Mouse (Mus musculus) G1E (cell line): ENCODE results near the gene Cdiptos. TPM values are rescaled to one million over a fixed set of nuclear protein-coding genes. Genes with fewer than 3 reads are reported as not detected.

ENCODE experiments used
- ATAC-seq: 2 replicates; pipeline ENCODE4 v1.8.0; 2016; ENCODE audit warnings: mild to moderate bottlenecking; ENCODE audit not compliant: insufficient number of reproducible peaks, poor library complexity, low FRiP score, severe bottlenecking; ENCODE audit errors: extremely low read depth
- DNase-seq: peaks from one replicate; pipeline ENCODE4 v3.0.0; 2012; ENCODE audit warnings: low spot score
- H3K27me3 ChIP-seq: 2 replicates; pipeline ENCODE4 v1.6.1; 2012; ENCODE audit warnings: mild to moderate bottlenecking, low read length, inconsistent platforms; ENCODE audit not compliant: insufficient read depth
- H3K36me3 ChIP-seq: replicated peaks from 2 replicates; pipeline ENCODE3; 2012; ENCODE audit warnings: mild to moderate bottlenecking, inconsistent platforms
- H3K4me1 ChIP-seq: 2 replicates; pipeline ENCODE4 v1.6.1; 2012; ENCODE audit warnings: low read depth, low read length, inconsistent platforms, mixed read lengths; ENCODE audit not compliant: insufficient read depth
- H3K4me3 ChIP-seq: 2 replicates; pipeline ENCODE4 v1.5.1; 2012; ENCODE audit warnings: low read depth, mild to moderate bottlenecking, inconsistent platforms, low read length, moderate library complexity, mixed read lengths
- H3K9me3 ChIP-seq: replicated peaks from 2 replicates; pipeline ENCODE4 v1.6.1; 2012; ENCODE audit warnings: inconsistent platforms
- CTCF ChIP-seq: IDR thresholded peaks from 2 replicates; pipeline ENCODE4 v1.5.1; 2012; ENCODE audit warnings: low read depth, low read length, inconsistent platforms, mixed read lengths
- GATA1 ChIP-seq: IDR thresholded peaks from 2 replicates; pipeline ENCODE4 v1.6.1; 2012; ENCODE audit warnings: borderline replicate concordance, low read length, inconsistent platforms, mixed read lengths
- GATA2 ChIP-seq: IDR thresholded peaks from 2 replicates; pipeline ENCODE4 v1.6.1; 2012; ENCODE audit warnings: low read depth, low read length, inconsistent platforms, borderline replicate concordance
- POLR2AphosphoS5 ChIP-seq: IDR thresholded peaks from 2 replicates; pipeline ENCODE4 v1.6.1; 2012; ENCODE audit warnings: low read depth, low read length, inconsistent platforms; ENCODE audit not compliant: insufficient replicate concordance
- TAL1 ChIP-seq: conservative IDR thresholded peaks from 2 replicates; pipeline ENCODE4 v1.6.1; 2012; ENCODE audit warnings: low read depth, low read length, inconsistent platforms, mixed read lengths
- polyA plus RNA-seq: library from polyadenylated mRNA; stranded (reverse); fragments of >175 nt; gene quantifications from 2 replicates; pipeline ENCODE4 v1.2.3, GENCODE M21; 2012
- total RNA-seq, 2 experiments: library from RNA; stranded (forward) in 1 of 2; stranded (reverse) in 1 of 2; fragments of 200-1000 nt in 1 of 2; fragments of >200 nt in 1 of 2; fragmentation: Nextera tagmentation in 1 of 2; gene quantifications; 2 replicates each; pipeline ENCODE4 v1.2.3; 2014 to 2017

Cdiptos gene
- total and polyA plus RNA-seq, 3 experiments = 0.18 to 2.0 (median 0.55) TPM

DNA sequence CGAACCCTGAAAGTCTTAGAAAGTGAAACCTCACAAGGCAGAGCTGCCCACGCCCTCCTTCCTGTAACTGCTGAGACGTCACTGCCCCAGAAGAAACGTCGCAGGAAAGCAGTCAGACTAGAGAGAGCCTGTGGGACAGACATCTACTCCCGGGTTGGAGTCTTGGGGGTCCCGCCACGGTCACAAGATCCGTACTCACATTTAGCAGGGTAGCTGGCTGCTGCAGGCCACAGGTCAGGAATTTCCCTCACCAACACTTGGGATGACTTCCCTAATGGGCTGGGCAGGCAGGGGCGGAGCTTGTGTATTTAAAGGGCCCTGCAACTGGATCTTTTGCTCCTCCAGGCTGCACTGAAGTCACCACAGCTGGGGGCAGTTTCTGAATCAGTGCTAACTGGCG, 38.4 kb upstream of the Cdiptos start, which contains the start of gene Mvp:
Gene Mvp, minus strand, starts transcription at position 302 of the 400 bp plus-strand sequence.
- Histone ChIP-seq H3K27me3 (no peaks in the 10 kb centered on the region), H3K4me1 (peaks cover 86% of the 10 kb centered on the region), H3K36me3 (peaks cover 75% of the 10 kb centered on the region), H3K9me3 (no peaks in the 10 kb centered on the region), H3K4me3 (peak within 1 kb of the TSS; percentile 73)
- TF ChIP-seq CTCF (no peak), GATA2 (no peak)
- no peak for DNase-seq
- no peak for ATAC-seq

DNA sequence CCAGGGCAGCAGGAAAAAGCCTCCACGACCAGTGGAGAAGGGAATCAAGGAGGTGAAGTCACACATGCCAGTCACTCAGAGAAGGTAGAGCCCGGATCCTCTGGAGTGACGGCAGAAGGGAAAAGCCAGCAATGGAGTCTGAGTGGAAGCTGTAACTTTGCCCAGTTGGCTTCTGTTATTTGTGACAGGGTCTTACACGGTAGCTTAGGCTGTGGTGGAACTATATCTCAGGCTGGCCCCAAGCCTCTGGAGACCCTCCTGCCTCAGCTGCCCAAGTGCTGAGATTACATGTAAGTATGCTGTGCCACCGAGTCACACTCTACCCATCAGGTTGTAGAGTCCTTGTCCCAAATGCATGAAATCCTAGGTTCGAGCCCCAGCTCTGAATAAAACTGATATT, 37.5 kb upstream of the Cdiptos start:
- H3K36me3 ChIP-seq = peaks cover 71% of the 10 kb centered on the region
- H3K4me1 ChIP-seq = peaks cover 86% of the 10 kb centered on the region
- ATAC-seq (no peak), DNase-seq (no peak)
- H3K27me3 ChIP-seq = no peaks in the 10 kb centered on the region
- TF ChIP-seq GATA1 (no peak), GATA2 (no peak), TAL1 (no peak), POLR2AphosphoS5 (no peak), CTCF (no peak)
- H3K4me3 ChIP-seq = no peak overlapping the region; the same call in 1 of the 2 replicates
- no peaks in the 10 kb centered on the region for H3K9me3 ChIP-seq

DNA sequence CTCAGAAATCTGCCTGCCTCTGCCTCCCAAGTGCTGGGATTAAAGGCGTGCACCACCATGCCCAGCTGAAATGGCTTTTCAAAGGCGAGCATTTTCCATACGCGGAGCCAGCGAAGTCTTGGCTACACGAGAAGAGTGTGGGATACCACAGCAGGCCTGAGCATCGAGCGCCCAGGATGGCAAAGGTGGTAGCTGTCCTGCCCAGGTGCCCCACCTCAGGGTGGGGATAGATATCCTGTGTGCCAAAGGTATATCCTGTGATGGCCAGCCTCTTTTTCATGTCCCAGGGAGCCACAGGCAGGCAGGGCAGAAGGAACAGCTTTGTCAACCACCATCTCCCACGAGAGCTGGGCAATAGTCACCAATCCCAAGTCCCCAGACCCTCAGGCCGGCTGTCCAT, 36.9 kb upstream of the Cdiptos start:
- H3K4me3 ChIP-seq = no peak overlapping the region
- H3K27me3 ChIP-seq = no peaks in the 10 kb centered on the region
- DNase-seq (no peak), ATAC-seq (no peak)
- TF ChIP-seq CTCF = no peak
- no peak for TF ChIP-seq TAL1
- no peak for TF ChIP-seq GATA1
- no peak for TF ChIP-seq GATA2
- no peak for TF ChIP-seq POLR2AphosphoS5
- H3K4me1 ChIP-seq = peaks cover 86% of the 10 kb centered on the region
- H3K9me3 ChIP-seq = no peaks in the 10 kb centered on the region
- peaks cover 67% of the 10 kb centered on the region for H3K36me3 ChIP-seq

DNA sequence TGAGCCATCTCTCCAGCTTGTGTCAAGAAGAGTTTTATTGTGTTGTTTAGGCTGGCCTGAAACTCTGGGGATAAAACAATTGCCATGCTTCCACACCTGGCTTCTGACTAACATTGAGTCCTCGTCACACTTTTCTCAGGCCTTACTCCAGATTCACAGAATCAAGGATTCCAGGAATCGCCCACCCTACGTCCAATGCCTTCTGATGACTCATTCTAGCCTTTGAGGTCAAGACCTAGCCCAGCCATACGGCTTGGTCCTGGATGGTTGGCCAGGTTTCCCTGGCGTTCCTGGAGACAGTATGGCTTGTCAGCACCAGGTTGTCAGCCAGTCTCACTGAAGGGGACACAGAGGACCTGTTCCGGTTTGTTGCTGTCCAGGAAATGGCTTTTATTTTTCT, 36.5 kb upstream of the Cdiptos start:
- H3K36me3 ChIP-seq = peaks cover 69% of the 10 kb centered on the region

DNA sequence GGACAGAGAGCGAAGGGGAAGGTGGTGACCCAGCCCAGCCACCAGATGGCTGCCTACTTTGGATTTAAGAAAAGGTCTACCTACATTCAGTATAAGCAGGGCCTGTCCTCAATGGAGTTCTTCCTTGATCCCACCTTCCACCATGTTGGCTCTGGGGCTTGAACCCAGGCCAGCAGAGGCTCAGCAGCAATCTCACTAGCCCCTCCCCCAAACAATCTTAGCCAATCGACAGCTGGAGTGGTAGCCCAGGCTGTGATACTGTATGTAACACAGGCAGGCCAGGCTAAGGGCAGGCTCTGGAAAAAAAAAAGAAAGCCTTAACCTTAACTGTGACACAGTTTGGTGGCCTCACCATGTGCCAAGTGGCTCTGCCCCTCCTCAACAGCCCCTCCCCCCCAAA, 35.8 kb upstream of the Cdiptos start:
- no peaks in the 10 kb centered on the region for H3K27me3 ChIP-seq
- DNase-seq (no peak), ATAC-seq (no peak)
- no peak overlapping the region for H3K4me3 ChIP-seq
- H3K36me3 ChIP-seq = peaks cover 71% of the 10 kb centered on the region
- peaks cover 92% of the 10 kb centered on the region for H3K4me1 ChIP-seq
- TF ChIP-seq GATA2 (no peak), CTCF (no peak), POLR2AphosphoS5 (no peak), TAL1 (no peak), GATA1 (no peak)
- no peaks in the 10 kb centered on the region for H3K9me3 ChIP-seq

More for the DNA sequence above, 36.5 kb upstream of the Cdiptos start:
- no peak for ATAC-seq
- Histone ChIP-seq H3K9me3 (no peaks in the 10 kb centered on the region), H3K4me1 (peaks cover 87% of the 10 kb centered on the region), H3K27me3 (no peaks in the 10 kb centered on the region), H3K4me3 (no peak overlapping the region)
- TF ChIP-seq POLR2AphosphoS5 (no peak), GATA2 (no peak), GATA1 (no peak), CTCF (no peak), TAL1 (no peak)
- no peak for DNase-seq

DNA sequence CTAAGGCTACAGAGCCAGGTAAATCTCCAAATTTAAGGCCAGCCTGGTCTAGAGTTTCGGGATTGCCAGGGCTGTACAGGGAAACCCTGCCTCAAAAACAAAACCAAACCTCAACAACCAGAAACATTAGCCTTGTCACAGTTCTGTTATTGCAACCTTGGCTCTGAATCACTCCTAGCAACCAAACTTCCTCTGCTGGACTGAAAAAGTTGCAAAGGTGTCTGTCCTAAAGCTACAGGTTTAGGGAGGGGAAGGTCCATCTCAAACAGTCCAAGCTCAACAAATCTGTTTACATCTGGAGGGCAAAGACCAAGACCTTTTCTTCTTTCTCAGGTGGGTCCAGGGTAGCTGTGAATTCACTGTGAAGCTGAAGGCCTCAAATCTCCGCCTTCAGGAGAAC, 35.2 kb upstream of the Cdiptos start:
- Histone ChIP-seq H3K9me3 (no peaks in the 10 kb centered on the region), H3K4me1 (peaks cover 87% of the 10 kb centered on the region), H3K27me3 (no peaks in the 10 kb centered on the region), H3K4me3 (no peak overlapping the region), H3K36me3 (peaks cover 71% of the 10 kb centered on the region)
- no peak for DNase-seq
- TF ChIP-seq POLR2AphosphoS5 (no peak), CTCF (no peak), TAL1 (no peak), GATA2 (no peak), GATA1 (no peak)
- ATAC-seq = no peak
